Mouse (Mus musculus): ENCODE data around the gene Dynlt1f. TPM values are rescaled to one million over a fixed set of nuclear protein-coding genes. Genes with fewer than 3 reads are reported as not detected.
"Not testable (repeated sequence)": the region's sequence is repeated elsewhere in the genome, so short reads cannot be mapped to it uniquely, and the experiment has no call there.

The Dynlt1f gene
- polyA plus RNA-seq, 1 experiment from 2014 or later: 253 TPM

- not testable (repeated sequence) for H3K9ac ChIP-seq; H3K4me2 ChIP-seq; H3K27me3 ChIP-seq (replicated peaks); H3K27ac ChIP-seq; H3K36me3 ChIP-seq (replicated peaks); H3K4me1 ChIP-seq; H3K9me3 ChIP-seq
- peak; percentile 43; the same call in 1 of the 2 replicates for ATAC-seq (replicated peaks)
- 15% methylated on average over 3 of the region's 4 CpGs for WGBS
- peak overlapping the region; percentile 22; the same call in 1 of the 2 replicates for H3K4me3 ChIP-seq
Observed at GRCm38 (mm10) chr17:6602205-6602604, 53.5 kb downstream of the Dynlt1f start.

GRCm38 (mm10) chr17:6601204-6601911 lies 54.3 kb downstream of the Dynlt1f start, which contains the start of gene Dynlt1c:
Gene Dynlt1c, plus strand, starts transcription at chr17:6601671.
- 11% methylated on average over 31 of the region's 40 CpGs for WGBS
- not testable (repeated sequence) for H3K9ac ChIP-seq; H3K27me3 ChIP-seq (replicated peaks); H3K36me3 ChIP-seq (replicated peaks); H3K4me1 ChIP-seq; H3K9me3 ChIP-seq
- ATAC-seq (replicated peaks): peak; percentile 95
- H3K4me2 ChIP-seq: peak within 1 kb of the TSS; percentile 45
- peak within 1 kb of the TSS; percentile 71 for H3K27ac ChIP-seq
- H3K4me3 ChIP-seq: peak within 1 kb of the TSS; percentile 35

GRCm38 (mm10) chr17:6600216-6600911 lies 55.3 kb downstream of the Dynlt1f start:
- H3K4me3 ChIP-seq; H3K4me1 ChIP-seq; H3K9ac ChIP-seq; H3K27ac ChIP-seq; H3K9me3 ChIP-seq; H3K27me3 ChIP-seq (replicated peaks); ATAC-seq (replicated peaks); H3K4me2 ChIP-seq; H3K36me3 ChIP-seq (replicated peaks): not testable (repeated sequence)
- 93% methylated on average over 6 of the region's 8 CpGs for WGBS

GRCm38 (mm10) chr17:6598356-6598755 lies 57.3 kb downstream of the Dynlt1f start:
- ATAC-seq (replicated peaks); H3K27me3 ChIP-seq (replicated peaks); H3K4me3 ChIP-seq; H3K4me1 ChIP-seq; H3K4me2 ChIP-seq; H3K27ac ChIP-seq; H3K9ac ChIP-seq; H3K9me3 ChIP-seq; H3K36me3 ChIP-seq (replicated peaks): not testable (repeated sequence)
- 93% methylated on average over 7 of the region's 7 CpGs for WGBS

Other genes starting within 250 kb of the Dynlt1f start
- gene Dynlt1b, start 225.8 kb downstream of the Dynlt1f start, polyA plus RNA-seq (2015; fragmentation: Nextera tagmentation; extraction: Ambion mirVana): 1,067 and 1,101 TPM in 2 replicates
- 76.4 and 84.8 TPM in 2 replicates for gene Dynlt1c, start 54.2 kb downstream of the Dynlt1f start, polyA plus RNA-seq (2015; fragmentation: Nextera tagmentation; extraction: Ambion mirVana)
- gene Sytl3, start 3.2 kb upstream of the Dynlt1f start, polyA plus RNA-seq (2015; fragmentation: Nextera tagmentation; extraction: Ambion mirVana): 0.32 and 0.90 TPM in 2 replicates
- gene Ezr, start 126.9 kb upstream of the Dynlt1f start, polyA plus RNA-seq (2015; fragmentation: Nextera tagmentation; extraction: Ambion mirVana): 32.5 and 39.6 TPM in 2 replicates

All from midbrain, embryonic 15.5 days (tissue).